8 mouse cellular contexts compared by ENCODE assay signal in the genomic region with DNA sequence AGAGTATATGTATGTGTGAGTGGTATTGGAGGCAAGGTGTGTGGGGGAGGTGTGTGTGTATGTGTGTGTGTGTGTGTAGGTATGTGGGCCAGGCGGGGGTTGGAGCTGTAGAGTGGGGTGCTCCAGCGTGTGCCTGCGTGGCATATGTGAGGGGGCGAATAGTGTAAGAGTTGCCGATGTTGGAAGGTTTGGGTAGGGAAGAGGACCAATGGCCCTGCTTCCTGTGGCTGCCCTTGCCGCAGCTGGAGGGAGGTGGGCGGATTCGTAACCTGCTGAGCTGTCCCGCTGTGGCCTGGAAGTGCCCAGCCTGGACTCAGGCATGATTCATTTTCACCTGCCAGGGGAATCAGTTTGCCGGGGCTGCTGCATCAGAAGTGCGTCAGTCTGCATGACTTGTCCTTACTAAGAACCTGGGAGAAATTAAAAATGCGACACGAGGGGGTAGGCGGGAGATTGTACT.
DNase-seq lines count a peak whose midpoint lies in the region; ATAC-seq and TF ChIP-seq lines count a peak whose summit lies in the region.

No protein-coding gene starts in this region.

- H3K4me3 ChIP-seq in heart, embryonic 13.5 days, result peak overlapping the region; percentile 51
- no peak overlapping the region for H3K4me3 ChIP-seq in heart, adult 2 months
- H3K4me3 ChIP-seq in E14TG2a.4 (replicated peaks; ENCODE audit: low read length), result peak overlapping the region; percentile 78
- H3K4me3 ChIP-seq in embryonic facial prominence, embryonic 12.5 days, result peak overlapping the region; percentile 46
- H3K4me3 ChIP-seq in limb, embryonic 10.5 days, result peak overlapping the region; percentile 63

- no peaks in the 10 kb centered on the region for H3K9me3 ChIP-seq in heart, embryonic 13.5 days
- no peaks in the 10 kb centered on the region for H3K9me3 ChIP-seq in E14TG2a.4 (ENCODE audit: low read length)
- H3K9me3 ChIP-seq in embryonic facial prominence, embryonic 12.5 days, result no peaks in the 10 kb centered on the region
- H3K9me3 ChIP-seq in limb, embryonic 10.5 days (replicated peaks), result no peaks in the 10 kb centered on the region

- peaks cover 8% of the 10 kb centered on the region; the same call in 1 of the 2 replicates for H3K27me3 ChIP-seq in heart, embryonic 13.5 days (replicated peaks)
- H3K27me3 ChIP-seq in heart, adult 2 months (ENCODE audit: control insufficient read depth, insufficient read depth, low read length), result no peaks in the 10 kb centered on the region
- peaks cover 39% of the 10 kb centered on the region for H3K27me3 ChIP-seq in E14TG2a.4 (ENCODE audit: insufficient read depth, low read length)
- H3K27me3 ChIP-seq in embryonic facial prominence, embryonic 12.5 days, result no peaks in the 10 kb centered on the region
- H3K27me3 ChIP-seq in limb, embryonic 10.5 days (ENCODE audit: low read depth, poor library complexity, severe bottlenecking), result peaks cover 5% of the 10 kb centered on the region; the same call in 1 of the 2 replicates

- TF ChIP-seq CTCF in heart, adult 2 months (IDR thresholded peaks at IDR 0.05), result no peak
- TF ChIP-seq CTCF in E14TG2a.4 (conservative IDR thresholded peaks at IDR 0.05; ENCODE audit: low read length), result no peak

- H3K9ac ChIP-seq in heart, embryonic 13.5 days, result peak overlapping the region; percentile 64
- no peak overlapping the region for H3K9ac ChIP-seq in heart, adult 2 months (ENCODE audit: low read depth, low read length)
- peak overlapping the region; percentile 46; the same call in 1 of the 2 replicates for H3K9ac ChIP-seq in embryonic facial prominence, embryonic 12.5 days

- H3K27ac ChIP-seq in heart, embryonic 13.5 days (replicated peaks), result peak overlapping the region; percentile 6; the same call in 1 of the 2 replicates
- no peak overlapping the region for H3K27ac ChIP-seq in heart, adult 2 months
- peak overlapping the region; percentile 89 for H3K27ac ChIP-seq in embryonic facial prominence, embryonic 12.5 days
- H3K27ac ChIP-seq in limb, embryonic 10.5 days, result peak overlapping the region; percentile 81

- intact Hi-C loops in heart, adult 2 months (cut with DNase I), result no loop called here

- H3K4me2 ChIP-seq in heart, embryonic 13.5 days, result peak overlapping the region; percentile 94
- peak overlapping the region; percentile 90 for H3K4me2 ChIP-seq in embryonic facial prominence, embryonic 12.5 days (replicated peaks)

- 11% methylated on average over 14 of the region's 14 CpGs for whole genome bisulfite sequencing in heart, embryonic 13.5 days
- WGBS in heart, adult 2 months, result 47% methylated on average over 14 of the region's 14 CpGs
- WGBS in embryonic facial prominence, embryonic 12.5 days, result 8% methylated on average over 14 of the region's 14 CpGs
- 6% methylated on average over 14 of the region's 14 CpGs for WGBS in limb, embryonic 10.5 days

- H3K36me3 ChIP-seq in heart, embryonic 13.5 days, result peaks cover 9% of the 10 kb centered on the region
- peaks cover 2% of the 10 kb centered on the region for H3K36me3 ChIP-seq in heart, adult 2 months (ENCODE audit: control insufficient read depth, insufficient read depth, low read length)
- H3K36me3 ChIP-seq in E14TG2a.4 (ENCODE audit: insufficient read depth, low read length), result no peaks in the 10 kb centered on the region
- H3K36me3 ChIP-seq in embryonic facial prominence, embryonic 12.5 days, result no peaks in the 10 kb centered on the region
- H3K36me3 ChIP-seq in limb, embryonic 10.5 days, result no peaks in the 10 kb centered on the region

- H3K4me1 ChIP-seq in heart, embryonic 13.5 days, result peaks cover 23% of the 10 kb centered on the region
- H3K4me1 ChIP-seq in heart, adult 2 months (ENCODE audit: control insufficient read depth, insufficient read depth, low read length), result no peaks in the 10 kb centered on the region; the same call in 1 of the 2 replicates
- H3K4me1 ChIP-seq in E14TG2a.4 (replicated peaks; ENCODE audit: low read depth, low read length), result peaks cover 30% of the 10 kb centered on the region
- peaks cover 17% of the 10 kb centered on the region for H3K4me1 ChIP-seq in embryonic facial prominence, embryonic 12.5 days
- H3K4me1 ChIP-seq in limb, embryonic 10.5 days, result peaks cover 27% of the 10 kb centered on the region

- ATAC-seq in heart, embryonic 13.5 days (ENCODE audit: extremely low read depth, insufficient number of reproducible peaks, low FRiP score, low TSS enrichment), result no peak
- ATAC-seq in embryonic facial prominence, embryonic 12.5 days (ENCODE audit: insufficient number of reproducible peaks, insufficient read depth, low FRiP score, low TSS enrichment), result no peak

- no peak for DNase-seq in heart, adult 2 months
- no peak for DNase-seq in limb, embryonic 10.5 days (ENCODE audit: low spot score)
- DNase-seq in telencephalon, adult 2 months (ENCODE audit: low read depth, low spot score), result peak; percentile 54
- DNase-seq in embryo, embryonic 9.5 days (ENCODE audit: extremely low spot score), result no peak
- DNase-seq in urinary bladder, postnatal 36 days (ENCODE audit: low spot score in 2 of 2), result no peak

- no peak for TF ChIP-seq POLR2A in heart, adult 2 months (IDR thresholded peaks at IDR 0.05; ENCODE audit: insufficient read depth, low read depth, low read length)

- TF ChIP-seq EP300 in heart, adult 2 months (IDR thresholded peaks at IDR 0.05; ENCODE audit: insufficient read depth, low read depth, low read length), result no peak

- no peaks in the 10 kb centered on the region for H3K79me2 ChIP-seq in heart, adult 2 months (replicated peaks; ENCODE audit: control insufficient read depth, insufficient read depth, low read length)
